Mouse (Mus musculus): ENCODE data around the gene Idi2.
"Not testable (repeated sequence)": the region's sequence is repeated elsewhere in the genome, so short reads cannot be mapped to it uniquely, and the experiment has no call there.

DNA sequence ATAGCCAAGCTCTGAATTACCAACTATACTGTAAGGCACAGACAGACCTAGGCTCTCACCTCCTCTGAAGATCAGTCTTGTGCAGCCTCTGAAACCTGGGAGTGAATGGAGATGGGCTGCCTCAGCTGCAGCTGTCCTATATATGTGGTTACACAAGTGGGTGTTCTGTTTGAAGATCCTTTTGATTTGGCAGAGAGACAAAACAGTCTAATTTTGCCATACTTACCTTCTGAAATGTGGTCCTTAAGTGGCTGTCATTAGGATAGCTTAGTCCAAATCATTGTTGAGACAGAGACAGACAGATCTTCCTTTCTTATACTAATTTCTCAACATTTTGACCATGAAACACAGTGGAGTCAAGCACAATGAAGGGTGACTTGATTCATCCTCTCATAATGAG is 4.5 kb upstream of the Idi2 start, which contains the start of gene Gm9745:
- not testable (repeated sequence) for TF ChIP-seq GATA1, TAL1 (IDR thresholded peaks at IDR 0.05; ENCODE audit: low read length)

Data from erythroblast, embryonic 14.5 days (primary cell).